Mouse (Mus musculus) ovary, postnatal 10 days (tissue): Measurements from ENCODE around the gene Psmb7.

Source experiments
- DNase-seq: peaks from one replicate; pipeline ENCODE4 v3.0.0; 2022; ENCODE audit warnings: low spot score

Psmb7 gene

DNA sequence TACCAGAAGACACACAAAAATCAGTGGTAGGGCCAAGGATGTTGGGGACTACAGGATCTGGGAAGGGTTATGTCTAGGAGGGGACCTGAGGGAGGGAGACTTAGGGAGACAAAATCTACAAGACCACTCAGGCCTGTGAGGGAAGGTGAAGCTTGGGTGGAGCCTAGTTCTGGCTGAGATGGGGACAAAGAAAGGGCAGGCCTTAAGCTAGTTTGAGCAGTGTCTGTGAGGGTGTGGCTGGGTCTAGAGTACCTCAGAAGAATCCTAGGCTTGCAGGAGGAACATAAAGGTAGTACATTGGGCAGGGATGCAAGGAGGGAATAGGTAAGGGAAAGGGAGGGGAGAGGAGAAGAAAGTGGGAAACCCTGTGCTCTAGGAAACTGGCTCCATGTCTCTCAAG, 99.5 kb downstream of the Psmb7 start:
- no peak for DNase-seq

DNA sequence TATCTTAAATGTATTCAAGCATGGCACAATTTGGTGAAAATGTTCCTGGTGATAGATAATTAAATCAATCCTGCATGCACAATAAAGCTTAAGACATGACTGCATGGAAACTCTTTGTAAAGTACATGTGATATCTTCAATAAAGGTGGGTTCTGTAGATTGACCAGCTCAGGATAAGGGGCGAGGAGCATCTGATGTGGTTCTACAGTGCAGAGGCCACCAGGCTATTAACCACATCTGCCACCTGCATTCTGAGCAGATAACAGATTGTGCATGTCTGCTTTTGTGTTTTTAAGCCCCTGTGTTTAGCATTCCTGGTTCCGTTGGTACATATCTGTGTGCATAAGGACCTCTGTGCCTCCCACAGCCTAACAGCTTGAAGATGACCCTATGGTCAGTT, 100.7 kb downstream of the Psmb7 start:
- DNase-seq, result no peak

DNA sequence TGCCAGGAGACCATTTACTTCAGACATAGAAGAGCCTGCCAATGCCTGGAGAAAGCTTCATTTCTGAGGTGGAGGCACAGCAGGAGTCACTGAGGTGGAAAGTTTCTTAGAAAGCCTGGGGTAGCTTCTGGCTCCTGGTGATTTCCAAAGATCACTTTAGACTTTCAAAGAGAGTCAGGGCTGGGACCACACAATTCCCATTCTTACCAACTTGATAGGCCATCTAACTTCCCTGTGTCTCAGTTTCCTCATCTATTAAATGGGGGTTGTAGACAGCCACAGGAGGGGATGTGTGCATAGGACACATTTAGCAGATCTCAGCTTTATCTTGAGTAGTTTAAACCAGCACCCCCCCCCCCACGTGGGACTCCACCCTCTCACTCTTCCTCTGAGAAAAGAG, 101.5 kb downstream of the Psmb7 start:
- no peak for DNase-seq

DNA sequence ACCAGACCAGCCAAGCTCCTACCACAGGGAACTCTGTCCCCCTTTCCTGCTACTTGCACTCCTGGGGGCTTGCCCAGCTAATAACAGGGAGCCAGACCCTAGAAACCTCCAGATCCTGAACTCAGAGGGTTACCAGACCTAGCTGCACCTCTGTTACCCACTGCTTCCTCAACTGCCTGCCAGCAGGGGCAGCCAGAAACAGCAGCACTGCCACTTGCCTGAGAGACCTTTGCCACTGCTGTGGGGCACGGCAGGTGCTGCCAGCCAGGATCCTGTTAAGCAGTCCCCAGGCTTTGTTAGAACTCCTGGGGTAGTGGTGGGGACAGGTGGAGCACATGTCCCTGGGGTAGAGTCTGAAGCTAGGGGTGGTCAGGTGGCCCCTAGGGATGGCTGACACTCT, 102.3 kb downstream of the Psmb7 start:
- no peak for DNase-seq

DNA sequence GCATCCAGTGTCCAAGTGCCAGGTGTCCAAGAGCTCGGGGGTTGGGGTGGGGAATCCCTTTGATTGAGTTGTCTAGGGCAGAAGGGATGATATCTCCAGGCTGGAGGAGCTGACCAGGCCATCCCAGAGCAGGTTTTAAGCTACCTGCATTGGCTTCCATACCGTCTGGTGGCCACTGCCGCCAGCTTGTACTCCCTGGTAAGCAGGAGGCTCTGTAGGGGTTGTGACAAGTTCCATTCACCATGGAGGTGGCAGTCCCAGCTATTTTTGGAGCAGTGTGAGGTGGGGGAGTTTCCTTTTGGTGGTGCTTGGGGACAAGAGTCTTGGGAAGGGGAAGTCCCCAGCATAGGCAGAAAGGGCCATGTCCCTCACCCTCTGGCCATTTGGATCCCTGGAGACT, 102.8 kb downstream of the Psmb7 start:
- no peak for DNase-seq

DNA sequence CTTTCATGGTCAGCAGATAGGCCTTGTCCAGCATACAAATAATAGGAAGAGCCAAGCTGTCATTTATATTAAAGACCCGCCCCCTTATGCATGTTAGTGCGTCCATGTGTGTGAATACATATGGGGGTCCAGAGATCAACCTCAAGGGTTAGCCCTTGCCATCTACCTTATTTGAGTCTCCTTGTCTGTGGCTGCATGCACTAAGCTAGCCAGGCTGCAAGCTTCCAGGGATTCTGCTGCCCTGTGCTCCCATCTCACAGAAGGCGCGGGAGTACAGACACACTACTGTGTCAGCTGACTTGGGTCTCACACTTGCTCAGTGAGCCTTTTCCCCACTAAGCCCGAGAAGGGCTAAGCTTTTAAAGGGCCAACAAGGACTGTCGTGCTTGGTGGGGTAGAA, 103.2 kb downstream of the Psmb7 start:
- no peak for DNase-seq

DNA sequence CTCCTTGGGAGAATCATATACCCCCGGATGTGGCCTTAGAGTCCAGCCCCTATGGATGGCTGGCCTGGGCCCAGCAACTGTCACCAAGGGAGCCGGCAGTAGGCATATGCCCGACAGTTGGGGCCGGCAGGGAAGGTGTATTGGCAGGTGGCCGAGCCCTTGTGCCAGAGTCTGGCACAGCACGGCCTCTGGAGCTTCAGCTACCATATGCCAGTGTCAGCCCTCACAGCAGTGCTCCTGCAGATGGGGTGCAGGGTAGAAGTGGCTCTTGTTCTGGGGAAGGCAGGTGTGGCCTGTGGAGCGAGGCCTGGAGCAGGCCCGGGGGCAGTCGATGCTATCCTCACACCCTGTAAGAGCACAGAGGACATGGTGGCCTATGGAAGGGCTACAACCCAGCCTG, 104.2 kb downstream of the Psmb7 start:
- DNase-seq, result no peak
